Mouse (Mus musculus) bone marrow, adult 2 months (tissue): ENCODE data around the gene Armcx3.
"Not testable (repeated sequence)": the region's sequence is repeated elsewhere in the genome, so short reads cannot be mapped to it uniquely, and the experiment has no call there.

Experiments used
- CTCF ChIP-seq: fragments of 200-500 bp; IDR thresholded peaks from 2 replicates; pipeline ENCODE4 v1.5.1; 2011; ENCODE audit warnings: low read length, control low read depth; ENCODE audit not compliant: control insufficient read depth, insufficient read depth
- POLR2A ChIP-seq: fragments of 200-500 bp; IDR thresholded peaks from 2 replicates; pipeline ENCODE4 v1.6.1; 2011; ENCODE audit warnings: low read depth, mild to moderate bottlenecking, control low read depth, low read length, borderline replicate concordance; ENCODE audit not compliant: control insufficient read depth

DNA sequence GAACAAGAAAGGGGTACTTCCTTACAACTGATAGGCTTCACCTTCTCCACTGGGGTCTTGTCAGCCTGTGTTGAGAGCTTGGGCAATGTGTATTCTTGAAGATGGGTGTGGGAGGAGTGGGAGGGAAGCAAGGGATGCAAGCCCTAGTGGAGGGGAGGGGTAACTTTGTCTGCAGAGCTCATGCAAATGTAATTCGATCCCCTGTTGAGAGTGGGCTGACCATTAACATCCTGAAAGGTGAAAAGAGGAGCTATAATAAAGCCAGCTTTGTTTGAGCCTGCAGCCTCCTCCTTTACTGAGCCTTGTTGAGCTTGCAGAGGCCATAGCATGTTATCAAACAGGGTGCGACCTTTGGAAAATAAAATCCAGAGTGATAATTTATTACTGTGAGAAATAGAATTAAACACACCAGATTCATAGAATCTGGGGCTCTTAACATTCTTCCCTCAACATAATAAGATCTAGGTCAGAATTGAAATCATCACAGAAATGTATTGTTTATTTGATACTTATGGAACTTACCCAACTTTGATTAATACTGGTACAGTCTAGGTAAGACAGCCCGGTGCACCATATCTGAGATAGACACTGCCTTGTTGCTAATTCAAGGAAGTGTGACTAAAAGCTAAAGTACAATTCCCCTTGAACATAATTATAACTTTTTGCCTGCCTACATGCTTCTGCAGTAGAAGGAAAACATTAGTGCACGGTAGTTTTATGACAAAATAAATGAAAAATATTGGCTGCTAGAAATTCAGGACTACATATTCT lies 7.2 kb downstream of the Armcx3 start:
- not testable (repeated sequence) for TF ChIP-seq POLR2A, CTCF
